Mouse (Mus musculus) E14TG2a.4 (cell line): Measurements from ENCODE around the gene Paxip1.

Source experiments
- CTCF ChIP-seq: conservative IDR thresholded peaks from 2 replicates; pipeline ENCODE4 v1.5.1; 2014; ENCODE audit warnings: low read length
- NANOG ChIP-seq: IDR thresholded peaks from 2 replicates; pipeline ENCODE4 v1.6.1; 2014; ENCODE audit warnings: borderline replicate concordance, low read length, mixed read lengths

GRCm38 (mm10) chr5:27706551-27706950 is 84.9 kb downstream of the Paxip1 start:
- TF ChIP-seq CTCF = no peak
- no peak for TF ChIP-seq NANOG
